Mouse (Mus musculus): Measurements from ENCODE around the gene Cltrn.

DNA sequence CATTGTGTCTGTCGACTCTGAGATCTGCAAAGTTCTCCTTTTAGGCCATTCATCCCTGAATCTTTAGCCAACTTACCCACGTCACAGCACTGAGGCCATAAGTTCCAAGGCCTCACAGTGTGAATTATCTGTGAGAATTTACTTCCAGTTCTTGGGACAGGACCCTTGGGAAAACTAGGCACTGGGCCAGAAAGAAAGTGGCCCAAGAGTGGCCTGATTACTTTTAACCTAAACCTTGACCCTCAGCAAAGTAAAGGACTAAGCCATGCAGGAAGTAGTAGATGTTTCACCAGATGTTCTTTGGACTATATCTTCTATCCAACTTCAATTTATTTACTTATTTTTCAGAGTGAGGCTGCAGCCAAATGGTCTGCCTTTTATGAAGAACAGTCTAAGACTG lies 64.1 kb downstream of the Cltrn start:
- TF ChIP-seq CTCF (IDR thresholded peaks at IDR 0.05; ENCODE audit: borderline replicate concordance, control insufficient read depth, extremely low read depth, insufficient read depth, low read length, poor library complexity) (no peak), POLR2A (IDR thresholded peaks at IDR 0.05; ENCODE audit: control insufficient read depth, extremely low read depth, insufficient read depth, low read length, poor library complexity) (no peak)
